Comparison of ENCODE assay signal across 8 mouse cellular contexts in genomic region chr8:61639008-61639407, GRCm38 (mm10).
DNase-seq lines count a peak whose midpoint lies in the region; ATAC-seq lines count a peak whose summit lies in the region.

No protein-coding gene starts in this region.

- WGBS in hindbrain, embryonic 12.5 days: 61% methylated on average over 3 of the region's 3 CpGs
- WGBS in hindbrain, embryonic 14.5 days: 58% methylated on average over 3 of the region's 3 CpGs
- WGBS in intestine, embryonic 16.5 days: 39% methylated on average over 3 of the region's 3 CpGs

- H3K4me2 ChIP-seq in hindbrain, embryonic 12.5 days (replicated peaks): no peak overlapping the region
- H3K4me2 ChIP-seq in hindbrain, embryonic 14.5 days (replicated peaks): no peak overlapping the region
- H3K4me2 ChIP-seq in intestine, embryonic 16.5 days (ENCODE audit: low read depth, low read length): no peak overlapping the region

- peaks cover 4% of the 10 kb centered on the region; the same call in 1 of the 2 replicates for H3K4me1 ChIP-seq in hindbrain, embryonic 12.5 days
- H3K4me1 ChIP-seq in hindbrain, embryonic 14.5 days (replicated peaks; ENCODE audit: control insufficient read depth, insufficient read depth, low read length): no peaks in the 10 kb centered on the region
- 0 out of 2 replicates have a peak, but pooled peaks cover 9% of the 10 kb centered on the region for H3K4me1 ChIP-seq in intestine, embryonic 16.5 days (ENCODE audit: control insufficient read depth, insufficient read depth, low read length)

- peak; percentile 66 to 82 for DNase-seq in adrenal gland, adult (ENCODE audit: inconsistent age in 2 of 2, low spot score in 1 of 2)
- DNase-seq in adrenal gland, postnatal 4 days (ENCODE audit: low spot score in 2 of 2): no peak
- no peak for DNase-seq in hindbrain, embryonic 14.5 days (ENCODE audit: low spot score)
- peak; percentile 59 for DNase-seq in 3T3-L1 (ENCODE audit: low read depth, low spot score)
- no peak for DNase-seq in right cerebral cortex, adult 18-20 months
- DNase-seq in urinary bladder, postnatal 10 days (ENCODE audit: low spot score): no peak

- no peak overlapping the region for H3K9ac ChIP-seq in hindbrain, embryonic 12.5 days
- H3K9ac ChIP-seq in hindbrain, embryonic 14.5 days: no peak overlapping the region
- no peak overlapping the region for H3K9ac ChIP-seq in intestine, embryonic 16.5 days (ENCODE audit: low read depth, low read length)

- H3K36me3 ChIP-seq in hindbrain, embryonic 12.5 days: no peaks in the 10 kb centered on the region
- no peaks in the 10 kb centered on the region for H3K36me3 ChIP-seq in hindbrain, embryonic 14.5 days (replicated peaks; ENCODE audit: control insufficient read depth, insufficient read depth)
- no peaks in the 10 kb centered on the region for H3K36me3 ChIP-seq in intestine, embryonic 16.5 days (ENCODE audit: control insufficient read depth, insufficient read depth, low read length)

- H3K9me3 ChIP-seq in hindbrain, embryonic 12.5 days (replicated peaks): no peaks in the 10 kb centered on the region
- no peaks in the 10 kb centered on the region for H3K9me3 ChIP-seq in hindbrain, embryonic 14.5 days (ENCODE audit: control insufficient read depth, low read length)
- no peaks in the 10 kb centered on the region for H3K9me3 ChIP-seq in intestine, embryonic 16.5 days (ENCODE audit: control insufficient read depth, low read length)

- no peak for ATAC-seq in hindbrain, embryonic 12.5 days (ENCODE audit: low FRiP score)
- no peak for ATAC-seq in hindbrain, embryonic 14.5 days (ENCODE audit: low FRiP score)
- peak; percentile 56 for ATAC-seq in intestine, embryonic 16.5 days

- H3K27me3 ChIP-seq in hindbrain, embryonic 12.5 days: no peaks in the 10 kb centered on the region
- no peaks in the 10 kb centered on the region for H3K27me3 ChIP-seq in hindbrain, embryonic 14.5 days (ENCODE audit: control insufficient read depth, insufficient read depth, low read length)
- H3K27me3 ChIP-seq in intestine, embryonic 16.5 days (replicated peaks; ENCODE audit: control insufficient read depth, insufficient read depth, low read length): no peaks in the 10 kb centered on the region

- H3K27ac ChIP-seq in hindbrain, embryonic 12.5 days: peak overlapping the region; percentile 60
- no peak overlapping the region for H3K27ac ChIP-seq in hindbrain, embryonic 14.5 days
- H3K27ac ChIP-seq in intestine, embryonic 16.5 days (ENCODE audit: low read length): peak overlapping the region; percentile 65

- no peak overlapping the region for H3K4me3 ChIP-seq in hindbrain, embryonic 12.5 days
- no peak overlapping the region for H3K4me3 ChIP-seq in hindbrain, embryonic 14.5 days (replicated peaks; ENCODE audit: low read length)
- H3K4me3 ChIP-seq in intestine, embryonic 16.5 days (ENCODE audit: low read length): no peak overlapping the region

Comparison
In these comparisons a context has a peak if more than half of its experiments do, and no peak if none do; other contexts are left out.
1. DNase-seq: peak in adrenal gland, adult (2 of 2) and 3T3-L1 (single experiment); none in adrenal gland, postnatal 4 days (0 of 2), hindbrain, embryonic 14.5 days (single experiment), right cerebral cortex, adult 18-20 months (single experiment) and urinary bladder, postnatal 10 days (single experiment).